Mouse (Mus musculus) hindbrain, embryonic 13.5 days (tissue): ENCODE measurements at regions not wholly inside any gene's neighbourhood (a gene's known extent, or its start where the extent isn't known, plus 50 kb on each side); places are given as distances from the start of the nearest gene placed in this dataset.

Source experiments
- ATAC-seq: fragments of 200-750 bp; cut with Nextera tagmentation; 2 replicates; pipeline ENCODE4 v1.8.0; 2017; ENCODE audit warnings: moderate TSS enrichment; ENCODE audit not compliant: low FRiP score
- H3K27ac ChIP-seq: fragments of 300-500 bp; sonication (generic); 2 replicates; pipeline ENCODE4 v1.5.1; 2015; ENCODE audit warnings: inconsistent platforms, mild to moderate bottlenecking, moderate library complexity
- H3K27me3 ChIP-seq: fragments of 300-500 bp; sonication (generic); 2 replicates; pipeline ENCODE4 v1.6.1; 2015; ENCODE audit warnings: mild to moderate bottlenecking, inconsistent platforms
- H3K36me3 ChIP-seq: fragments of 300-500 bp; sonication (generic); 2 replicates; pipeline ENCODE4 v1.6.1; 2015; ENCODE audit warnings: mild to moderate bottlenecking, inconsistent platforms
- H3K4me1 ChIP-seq: fragments of 300-500 bp; sonication (generic); replicated peaks from 2 replicates; pipeline ENCODE4 v1.6.1; 2015; ENCODE audit warnings: inconsistent platforms
- H3K4me2 ChIP-seq: fragments of 300-500 bp; sonication (generic); 2 replicates; pipeline ENCODE4 v1.6.1; 2015; ENCODE audit warnings: inconsistent platforms, mild to moderate bottlenecking, moderate library complexity
- H3K4me3 ChIP-seq: fragments of 300-500 bp; sonication (generic); 2 replicates; pipeline ENCODE4 v1.5.1; 2015; ENCODE audit warnings: mild to moderate bottlenecking, inconsistent platforms
- H3K9ac ChIP-seq: fragments of 300-500 bp; sonication (generic); 2 replicates; pipeline ENCODE4 v1.6.1; 2015; ENCODE audit warnings: mild to moderate bottlenecking, inconsistent platforms
- H3K9me3 ChIP-seq: fragments of 300-500 bp; sonication (generic); 2 replicates; pipeline ENCODE4 v1.6.1; 2016; ENCODE audit warnings: inconsistent platforms
- WGBS: fragments of 180-500 bp; shearing (Covaris S2); methylation state at CpG from one replicate; pipeline ENCODE4 v1.1.7; 2015; 5-methylcytosine and 5-hydroxymethylcytosine counted together

DNA sequence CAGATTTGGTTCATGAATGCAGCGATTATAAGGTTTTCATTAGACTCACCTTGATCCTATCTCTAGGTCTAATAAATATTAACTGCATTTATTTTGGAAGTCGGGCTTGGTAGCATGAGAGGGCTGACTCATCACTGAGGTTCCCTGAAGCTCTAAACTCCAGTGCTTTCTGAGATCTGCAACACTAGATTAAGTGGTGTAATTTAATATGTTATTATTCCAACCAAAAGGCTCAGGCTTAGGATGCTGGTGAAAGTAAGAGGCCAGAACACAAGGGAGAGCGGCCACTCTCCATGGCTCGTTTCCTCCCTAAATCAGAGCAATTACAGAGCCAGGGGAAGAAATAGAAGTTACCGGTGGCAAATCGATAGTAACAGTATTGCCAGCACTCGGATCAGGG lies 159.4 kb upstream of the Map3k1 start:
- Histone ChIP-seq H3K9me3 (no peaks in the 10 kb centered on the region), H3K4me3 (no peak overlapping the region), H3K4me2 (no peak overlapping the region), H3K4me1 (peaks cover 10% of the 10 kb centered on the region), H3K27me3 (0 out of 2 replicates have a peak, but pooled peaks cover 2% of the 10 kb centered on the region), H3K9ac (no peak overlapping the region), H3K36me3 (no peaks in the 10 kb centered on the region), H3K27ac (no peak overlapping the region)
- 74% methylated on average over 7 of the region's 7 CpGs for WGBS
- no peak for ATAC-seq

DNA sequence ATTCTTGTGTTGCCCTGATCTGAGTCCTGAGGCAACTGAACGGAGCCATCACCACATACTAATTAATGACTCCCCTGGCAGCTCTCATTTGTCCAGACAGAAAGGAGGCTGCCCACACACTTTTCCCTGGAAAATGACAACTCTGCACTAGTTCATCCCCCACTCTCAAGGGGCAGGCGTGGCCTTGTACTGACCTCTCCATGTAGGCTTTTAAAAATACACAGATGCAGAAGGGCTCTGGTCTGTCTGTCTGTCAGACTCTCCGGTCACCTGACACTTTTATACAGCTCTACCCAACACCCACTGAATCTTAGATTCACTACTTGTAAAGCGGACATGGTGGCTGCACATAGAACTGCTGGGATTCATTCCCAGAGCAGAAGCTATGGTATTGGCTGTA lies 165.5 kb upstream of the Map3k1 start:
- H3K27me3 ChIP-seq: 0 out of 2 replicates have a peak, but pooled peaks cover 2% of the 10 kb centered on the region
- WGBS: 66% methylated on average over 4 of the region's 4 CpGs
- H3K27ac ChIP-seq: no peak overlapping the region
- H3K9ac ChIP-seq: no peak overlapping the region
- no peak overlapping the region for H3K4me2 ChIP-seq
- ATAC-seq: no peak
- H3K4me1 ChIP-seq: peaks cover 14% of the 10 kb centered on the region
- no peaks in the 10 kb centered on the region for H3K9me3 ChIP-seq
- H3K4me3 ChIP-seq: no peak overlapping the region
- no peaks in the 10 kb centered on the region for H3K36me3 ChIP-seq

DNA sequence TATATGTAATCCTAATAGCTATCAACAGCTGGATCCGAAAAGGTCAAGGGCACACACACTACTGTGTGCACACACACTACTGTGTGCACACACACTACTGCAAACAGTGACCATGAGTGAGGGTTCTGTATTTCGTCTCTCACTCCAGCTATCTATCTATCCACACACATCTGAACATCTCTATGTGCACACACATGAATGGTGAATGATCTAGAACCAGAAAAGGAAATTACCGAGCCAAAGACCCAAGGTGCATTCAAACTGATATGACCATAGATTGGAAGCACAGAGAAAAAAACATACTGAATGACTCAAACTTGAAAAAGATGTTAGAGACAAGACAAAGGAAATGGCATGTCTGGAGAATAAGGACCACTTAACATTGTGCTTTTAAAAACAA lies 166.8 kb upstream of the Map3k1 start:
- 90% methylated on average over 3 of the region's 3 CpGs for WGBS
- no peak overlapping the region for H3K27ac ChIP-seq
- H3K27me3 ChIP-seq: 0 out of 2 replicates have a peak, but pooled peaks cover 2% of the 10 kb centered on the region
- no peak overlapping the region for H3K4me2 ChIP-seq
- H3K4me3 ChIP-seq: no peak overlapping the region
- no peak overlapping the region for H3K9ac ChIP-seq
- H3K9me3 ChIP-seq: no peaks in the 10 kb centered on the region
- no peaks in the 10 kb centered on the region for H3K36me3 ChIP-seq
- H3K4me1 ChIP-seq: peaks cover 24% of the 10 kb centered on the region
- ATAC-seq: no peak

DNA sequence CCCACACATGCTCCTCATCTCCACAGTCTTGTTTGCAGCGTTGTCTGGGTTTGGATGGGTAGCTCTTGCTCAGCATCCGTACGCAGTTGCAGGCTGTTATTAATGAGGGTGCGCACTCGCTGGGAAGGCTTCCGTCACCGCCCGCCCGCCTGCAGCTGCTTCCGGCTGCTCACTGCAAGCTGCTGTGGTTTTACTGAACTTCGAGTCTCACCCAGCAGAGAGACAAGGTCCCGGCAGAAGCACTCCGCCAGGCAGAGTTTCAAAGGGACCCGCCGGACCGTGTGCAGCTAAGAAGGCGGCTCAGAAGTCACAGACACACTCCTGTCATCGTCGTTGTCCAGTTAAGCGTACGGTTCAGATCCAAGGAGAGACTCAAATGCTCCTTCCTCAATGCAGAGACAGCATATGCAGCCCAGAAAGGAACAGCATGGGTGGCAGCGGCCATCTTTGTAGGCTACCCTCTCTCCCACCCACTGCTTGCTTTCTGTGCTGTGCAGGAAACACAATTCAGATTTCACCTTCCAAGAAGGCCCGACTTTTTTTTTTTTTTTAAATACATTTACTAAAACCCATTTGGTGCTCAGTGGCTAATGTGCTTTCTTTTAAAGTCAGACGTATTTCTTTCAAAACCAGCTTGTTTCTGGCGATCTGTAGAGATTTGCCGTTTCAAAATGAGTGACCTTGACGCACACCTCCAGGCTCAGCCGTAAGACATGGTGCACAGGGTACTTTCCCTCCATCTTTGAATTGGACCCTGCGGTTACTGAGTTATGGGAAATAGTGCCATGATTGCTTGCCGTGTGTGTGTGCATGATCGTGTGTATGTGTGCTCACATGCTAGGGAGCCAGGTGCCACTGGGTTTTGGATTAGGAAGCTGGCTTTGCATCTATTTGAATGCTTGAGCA lies 169.2 kb upstream of the Map3k1 start:
- no peak for ATAC-seq
- WGBS: 86% methylated on average over 31 of the region's 31 CpGs

DNA sequence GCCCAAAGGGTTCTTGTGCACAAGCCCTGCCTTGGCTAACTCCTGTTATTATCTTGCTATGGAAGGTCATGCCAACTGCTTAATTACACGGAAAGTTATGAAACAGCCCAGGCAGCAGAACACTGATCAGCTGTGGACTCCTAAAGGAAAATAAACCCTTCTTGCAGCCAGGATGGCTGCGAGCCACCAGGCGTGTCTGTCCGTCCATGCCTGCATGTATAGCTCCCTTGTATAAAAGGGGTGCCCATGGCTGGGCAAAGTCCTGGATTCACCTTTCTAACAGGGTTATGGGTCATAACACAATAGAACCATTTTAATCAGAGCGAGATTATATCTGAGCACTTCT lies 169.9 kb upstream of the Map3k1 start:
- Histone ChIP-seq H3K4me1 (peaks cover 24% of the 10 kb centered on the region), H3K4me3 (no peak overlapping the region), H3K9me3 (no peaks in the 10 kb centered on the region), H3K27ac (no peak overlapping the region), H3K36me3 (no peaks in the 10 kb centered on the region), H3K4me2 (no peak overlapping the region), H3K27me3 (no peaks in the 10 kb centered on the region), H3K9ac (no peak overlapping the region)
- 82% methylated on average over 5 of the region's 5 CpGs for WGBS
- no peak for ATAC-seq

More for the DNA sequence above, 169.2 kb upstream of the Map3k1 start:
- no peak overlapping the region for H3K4me3 ChIP-seq
- no peak overlapping the region for H3K4me2 ChIP-seq
- no peaks in the 10 kb centered on the region for H3K36me3 ChIP-seq
- H3K9ac ChIP-seq: no peak overlapping the region
- H3K27ac ChIP-seq: no peak overlapping the region
- peaks cover 24% of the 10 kb centered on the region for H3K4me1 ChIP-seq
- no peaks in the 10 kb centered on the region for H3K27me3 ChIP-seq
- no peaks in the 10 kb centered on the region for H3K9me3 ChIP-seq

DNA sequence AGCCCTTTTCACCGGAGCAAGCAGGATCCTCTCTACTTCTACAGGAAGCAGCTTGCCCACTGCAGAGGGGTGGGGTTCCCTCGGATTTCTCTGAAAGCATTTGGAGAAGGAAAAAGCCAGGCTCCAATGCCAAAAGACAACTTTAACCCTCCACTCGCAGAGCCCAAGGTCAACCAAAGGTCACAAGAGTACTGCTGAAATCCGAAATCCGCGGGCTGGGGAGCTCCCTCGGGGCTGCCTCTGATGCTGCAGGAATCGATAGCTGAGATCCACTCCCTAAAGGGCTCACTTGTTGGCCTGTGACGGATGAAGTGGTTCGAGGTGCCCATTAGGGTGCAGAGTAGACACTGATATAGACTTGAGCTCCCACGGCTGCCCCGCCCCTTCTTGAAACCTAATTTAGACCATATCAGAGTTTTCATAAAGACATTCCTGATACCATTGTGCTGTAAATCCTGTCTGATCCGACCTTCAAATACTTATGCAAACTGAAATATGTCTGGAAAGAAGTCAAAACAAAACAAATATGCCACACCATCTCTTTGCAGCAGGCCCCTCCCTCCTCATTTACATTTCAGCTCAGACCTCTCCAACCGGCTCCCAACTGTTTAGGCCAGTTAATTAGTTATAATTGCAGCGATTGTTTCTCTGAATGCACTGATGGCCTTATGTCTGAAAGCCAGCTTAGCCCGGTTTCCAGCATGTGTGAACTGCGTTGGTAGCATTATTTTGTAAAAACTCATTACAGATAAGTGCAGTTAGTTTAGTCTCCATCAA lies 170.8 kb upstream of the Map3k1 start:
- no peak for ATAC-seq
- Histone ChIP-seq H3K9me3 (no peaks in the 10 kb centered on the region), H3K4me1 (peaks cover 24% of the 10 kb centered on the region), H3K27me3 (no peaks in the 10 kb centered on the region), H3K27ac (no peak overlapping the region; the same call in 1 of the 2 replicates), H3K4me2 (0 out of 2 replicates have a peak overlapping the region, but pooled peaks have one; percentile 10), H3K4me3 (no peak overlapping the region), H3K9ac (no peak overlapping the region; the same call in 1 of the 2 replicates), H3K36me3 (no peaks in the 10 kb centered on the region)
- WGBS: 40% methylated on average over 17 of the region's 17 CpGs

DNA sequence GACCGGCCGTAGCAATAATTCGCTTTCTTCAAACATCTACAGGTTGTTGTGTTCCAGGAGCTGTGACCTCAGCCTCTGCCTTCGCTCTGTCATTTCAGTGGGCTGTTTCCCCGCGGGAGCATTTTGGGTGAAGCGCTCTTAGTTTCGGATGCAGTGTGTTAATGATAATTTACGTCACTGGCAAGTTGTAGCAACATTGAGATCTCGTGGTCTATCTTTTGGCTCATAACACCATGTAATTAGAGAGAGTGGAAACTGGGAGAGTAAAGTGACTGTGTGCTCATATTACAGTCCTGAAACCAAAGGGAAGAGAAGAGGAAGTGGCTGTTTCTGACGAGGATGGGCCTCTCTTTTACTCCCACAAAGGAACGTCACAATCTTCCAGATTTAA lies 171.4 kb upstream of the Map3k1 start:
- H3K4me3 ChIP-seq: no peak overlapping the region
- H3K36me3 ChIP-seq: no peaks in the 10 kb centered on the region
- H3K9me3 ChIP-seq: no peaks in the 10 kb centered on the region
- no peak overlapping the region for H3K4me2 ChIP-seq
- no peaks in the 10 kb centered on the region for H3K27me3 ChIP-seq
- ATAC-seq: no peak
- no peak overlapping the region for H3K27ac ChIP-seq
- peaks cover 24% of the 10 kb centered on the region for H3K4me1 ChIP-seq
- H3K9ac ChIP-seq: no peak overlapping the region
- WGBS: 78% methylated on average over 12 of the region's 12 CpGs

DNA sequence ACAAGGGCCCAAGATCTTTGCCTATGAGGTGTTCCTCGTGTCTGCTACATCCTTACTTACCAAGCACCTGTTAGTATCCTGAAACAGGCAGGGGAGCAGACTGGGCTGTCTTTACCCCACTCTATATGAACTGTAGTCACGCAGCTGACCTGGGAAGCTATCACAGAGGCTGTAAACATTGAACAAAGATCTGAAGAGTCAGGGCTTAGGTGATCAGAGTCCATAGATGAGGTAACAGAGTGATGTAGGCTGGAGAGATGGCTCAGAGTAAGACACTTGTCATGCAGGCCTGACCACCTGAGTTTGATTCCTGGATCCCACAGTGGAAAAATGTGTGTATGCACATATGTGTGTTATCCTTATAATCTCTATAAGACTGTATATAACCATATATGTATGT lies 172.3 kb upstream of the Map3k1 start:
- Histone ChIP-seq H3K9ac (no peak overlapping the region), H3K27ac (no peak overlapping the region), H3K4me2 (no peak overlapping the region), H3K9me3 (no peaks in the 10 kb centered on the region), H3K4me3 (no peak overlapping the region), H3K27me3 (no peaks in the 10 kb centered on the region), H3K4me1 (peaks cover 24% of the 10 kb centered on the region), H3K36me3 (no peaks in the 10 kb centered on the region)
- 94% methylated on average over 2 of the region's 2 CpGs for WGBS
- ATAC-seq: no peak

DNA sequence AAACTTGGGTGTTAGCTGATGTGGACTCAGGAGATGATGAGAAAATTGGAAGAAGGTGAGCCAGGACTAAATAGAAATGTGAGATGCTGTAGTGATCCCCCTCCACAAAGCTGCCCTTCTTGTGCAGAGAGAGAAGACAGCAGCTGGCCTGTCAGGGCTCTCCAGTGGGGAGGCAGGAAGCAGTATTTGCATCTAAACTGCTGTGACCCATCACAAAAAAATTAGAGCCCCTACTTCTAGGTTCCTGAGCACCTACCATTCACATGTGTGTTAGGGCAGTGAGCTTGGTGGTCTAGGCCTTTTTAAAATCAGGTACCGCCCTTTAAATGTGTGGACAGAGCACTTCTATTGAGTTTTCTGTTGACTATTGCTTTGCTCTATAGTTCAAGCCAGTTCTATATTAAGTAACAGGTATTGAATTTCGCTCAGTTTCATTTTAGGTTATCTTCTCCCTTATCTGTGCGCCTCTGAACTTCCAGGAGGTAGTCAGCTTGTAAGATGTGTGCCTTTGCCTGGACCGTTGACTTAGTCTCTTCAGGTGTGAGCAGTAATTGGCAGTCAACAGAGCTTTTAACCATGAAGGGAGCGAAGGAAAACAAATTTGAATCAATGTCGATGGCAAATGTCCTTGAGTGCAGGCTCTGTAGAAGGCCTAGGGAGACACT lies 174.1 kb upstream of the Map3k1 start:
- Histone ChIP-seq H3K36me3 (no peaks in the 10 kb centered on the region), H3K4me2 (no peak overlapping the region), H3K27me3 (0 out of 2 replicates have a peak, but pooled peaks cover 4% of the 10 kb centered on the region), H3K9me3 (no peaks in the 10 kb centered on the region), H3K27ac (no peak overlapping the region), H3K9ac (no peak overlapping the region), H3K4me1 (peaks cover 24% of the 10 kb centered on the region), H3K4me3 (no peak overlapping the region)
- 93% methylated on average over 6 of the region's 6 CpGs for WGBS
- ATAC-seq: no peak

DNA sequence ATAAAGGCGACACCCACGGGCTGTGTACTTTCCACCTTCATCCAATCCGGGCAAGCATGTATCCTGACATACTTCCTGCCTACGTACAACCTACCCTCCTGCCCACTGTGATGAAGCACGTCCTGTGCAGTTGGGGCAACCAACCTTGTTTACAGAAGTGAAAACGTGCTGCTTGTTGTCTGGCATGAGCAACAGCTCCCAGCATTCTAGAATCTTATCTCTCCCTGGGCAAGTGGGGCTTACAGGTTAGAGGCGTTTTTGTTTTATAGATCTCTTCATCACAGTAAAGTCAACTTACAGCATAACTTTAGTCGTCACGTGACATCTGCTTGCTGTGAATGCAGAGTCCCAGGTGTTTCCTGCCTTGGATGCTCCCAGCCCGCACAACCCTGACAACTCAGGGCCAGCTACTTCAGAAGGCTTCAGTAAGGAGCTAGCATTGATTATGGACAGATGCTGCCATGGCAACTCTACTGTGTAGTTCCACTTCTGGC lies 175.3 kb upstream of the Map3k1 start:
- Histone ChIP-seq H3K27ac (no peak overlapping the region), H3K9ac (no peak overlapping the region), H3K9me3 (no peaks in the 10 kb centered on the region), H3K27me3 (0 out of 2 replicates have a peak, but pooled peaks cover 4% of the 10 kb centered on the region), H3K4me3 (no peak overlapping the region), H3K4me2 (no peak overlapping the region), H3K36me3 (no peaks in the 10 kb centered on the region), H3K4me1 (peaks cover 15% of the 10 kb centered on the region)
- WGBS: 81% methylated on average over 10 of the region's 10 CpGs
- no peak for ATAC-seq

DNA sequence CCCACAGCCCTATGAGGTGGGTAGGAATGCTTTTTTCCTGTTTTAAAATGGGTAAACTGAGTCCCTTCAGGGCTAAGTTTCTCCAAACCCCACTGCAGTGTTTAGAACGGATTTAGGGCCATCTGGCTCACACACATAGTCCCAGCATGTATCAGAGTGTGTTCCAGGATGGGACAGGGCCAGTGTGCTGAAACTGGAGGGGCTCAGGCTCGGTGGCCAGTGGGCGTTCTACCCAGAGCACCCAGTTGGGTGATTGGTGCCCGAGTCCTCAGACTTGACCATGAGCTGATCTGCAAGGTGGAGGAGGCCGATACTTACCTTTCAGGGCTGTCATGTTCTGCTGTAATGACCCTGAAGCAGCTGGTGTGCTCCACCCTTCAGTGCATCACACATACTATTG lies 176.6 kb upstream of the Map3k1 start:
- Histone ChIP-seq H3K9me3 (no peaks in the 10 kb centered on the region), H3K4me2 (no peak overlapping the region), H3K4me1 (peaks cover 4% of the 10 kb centered on the region; the same call in 1 of the 2 replicates), H3K27ac (no peak overlapping the region), H3K36me3 (no peaks in the 10 kb centered on the region), H3K9ac (no peak overlapping the region), H3K4me3 (no peak overlapping the region), H3K27me3 (0 out of 2 replicates have a peak, but pooled peaks cover 4% of the 10 kb centered on the region)
- 90% methylated on average over 5 of the region's 5 CpGs for WGBS
- no peak for ATAC-seq

DNA sequence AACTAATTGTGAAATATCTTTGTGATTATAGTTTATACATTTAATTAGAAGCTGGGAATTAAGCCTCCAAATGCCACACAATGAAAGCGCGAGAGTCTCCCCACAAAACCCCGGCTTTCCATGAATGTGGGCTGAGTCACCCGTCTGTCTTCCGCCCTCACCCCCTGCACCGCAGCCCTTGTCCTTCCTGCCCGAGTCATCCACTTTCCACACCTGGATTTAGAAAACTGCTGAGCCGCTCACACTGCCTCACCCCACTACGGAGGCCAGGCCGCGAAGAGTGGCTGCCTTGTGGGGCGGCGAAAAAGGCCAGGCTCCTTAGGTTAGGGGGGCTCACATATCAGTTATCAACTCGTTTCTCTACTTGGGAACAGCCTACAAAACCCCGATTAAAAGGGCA lies 177.9 kb upstream of the Map3k1 start:
- Histone ChIP-seq H3K4me2 (no peak overlapping the region), H3K27ac (no peak overlapping the region), H3K27me3 (0 out of 2 replicates have a peak, but pooled peaks cover 4% of the 10 kb centered on the region), H3K36me3 (no peaks in the 10 kb centered on the region), H3K9me3 (no peaks in the 10 kb centered on the region), H3K4me3 (no peak overlapping the region), H3K4me1 (peaks cover 13% of the 10 kb centered on the region), H3K9ac (no peak overlapping the region)
- 95% methylated on average over 15 of the region's 15 CpGs for WGBS
- no peak for ATAC-seq
